Mouse (Mus musculus) naive thymus-derived CD4-positive, alpha-beta T cell, adult 5 months (primary cell): Measurements from ENCODE around the gene Rnf144a. TPM values are rescaled to one million over a fixed set of nuclear protein-coding genes. Genes with fewer than 3 reads are reported as not detected.

Experiments used
- polyA plus RNA-seq: library from polyadenylated mRNA; unstranded; fragments of 100-300 nt; shearing (Covaris generic); gene quantifications from one replicate; pipeline ENCODE4 v1.2.1, GENCODE M21; 2017

Gene Rnf144a
- 28.4 TPM for polyA plus RNA-seq

DNA sequence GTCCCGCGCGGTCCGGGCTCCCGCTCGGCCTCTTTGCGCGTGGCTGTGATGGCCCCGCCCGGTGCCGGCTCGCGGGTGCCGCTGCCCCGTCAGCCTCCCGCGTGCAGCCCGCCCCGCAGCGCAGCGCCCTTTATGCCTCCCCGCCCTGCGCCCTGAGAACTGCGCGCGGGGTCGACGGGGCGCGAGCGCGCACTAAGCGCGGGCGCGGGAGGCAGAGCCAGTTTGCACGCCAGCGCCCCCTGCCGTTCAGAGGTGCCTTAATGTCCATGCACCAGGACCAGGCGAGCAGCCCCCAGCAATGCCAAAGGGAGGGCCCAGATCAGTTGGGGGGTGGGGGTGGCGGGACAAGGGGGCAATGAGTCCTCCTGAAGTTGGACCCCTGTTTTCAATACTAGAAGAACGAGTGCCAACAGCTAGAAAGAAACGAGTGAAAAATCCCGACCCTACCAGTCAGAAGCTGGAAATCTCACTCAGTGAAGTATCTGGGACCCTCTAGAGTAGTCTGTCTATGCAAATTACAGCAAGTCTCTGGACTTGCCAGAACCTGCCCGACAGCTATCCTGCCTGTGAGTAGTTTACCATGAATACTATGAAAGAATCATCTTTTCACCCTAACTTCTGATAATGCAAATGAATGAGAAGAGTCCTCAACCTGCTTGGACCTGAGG, at the start of gene Rnf144a:
TSS of gene Rnf144a (minus strand) at position 151 of the 668 bp plus-strand sequence.

DNA sequence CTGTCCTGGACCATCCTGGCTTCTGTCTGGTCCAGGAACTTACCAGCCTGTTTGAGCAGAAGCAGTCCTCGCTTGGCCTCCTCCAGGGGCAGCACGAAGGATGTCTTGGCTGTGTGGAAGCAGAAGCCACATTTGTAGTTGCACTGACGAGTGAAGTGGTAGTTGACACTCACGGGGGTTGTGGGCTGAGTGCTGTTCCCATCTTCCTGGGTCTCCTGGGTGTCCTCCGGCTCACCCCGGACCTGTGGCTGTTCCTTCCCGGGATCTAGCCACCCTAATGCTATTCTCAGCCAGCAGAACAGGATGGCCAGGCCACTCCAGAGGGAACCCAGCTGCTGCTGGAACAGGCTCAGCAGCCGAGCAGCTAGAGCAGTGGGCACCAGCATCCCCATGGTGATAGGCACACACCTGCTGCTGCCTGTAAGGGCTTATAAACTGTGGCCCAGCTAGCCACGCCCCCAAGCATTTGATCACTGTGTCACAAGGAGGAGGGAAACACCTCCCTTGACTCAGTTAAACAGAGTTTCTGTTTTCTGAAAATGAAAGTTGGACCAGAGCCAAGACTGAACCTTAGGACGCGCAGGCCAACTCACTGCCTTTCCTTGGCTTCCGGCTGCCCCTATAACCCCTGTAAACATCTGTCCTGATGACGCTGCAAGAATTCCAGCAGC, 41.1 kb upstream of the Rnf144a start, which contains the start of gene Rsad2:
TSS of gene Rsad2 (minus strand) at position 425 of the 671 bp plus-strand sequence.

Other genes starting within 250 kb of the Rnf144a start
- gene Rsad2, start 41.2 kb upstream of the Rnf144a start, polyA plus RNA-seq, result 2.0 TPM
- 3.8 TPM for gene Cmpk2, start 54.0 kb upstream of the Rnf144a start, polyA plus RNA-seq